Mouse (Mus musculus): ENCODE data around the gene Bcap29. TPM values are rescaled to one million over a fixed set of nuclear protein-coding genes. Genes with fewer than 3 reads are reported as not detected.

The Bcap29 gene
- polyA plus RNA-seq (2012; rRNA removed), result 10.0 and 10.4 TPM in 2 replicates

GRCm38 (mm10) chr12:31634343-31635239 lies at the start of gene Bcap29:
Bcap29 (minus strand) TSS chr12:31634658.

GRCm38 (mm10) chr12:31654197-31654964 lies 19.9 kb upstream of the Bcap29 start, which contains the start of the genes Dus4l and Cog5:
Dus4l (minus strand) TSS chr12:31654826.
Cog5 (plus strand) TSS chr12:31654869.

Other genes with a start within 250 kb of the Bcap29 start
- gene Slc26a3, start 243.8 kb downstream of the Bcap29 start, polyA plus RNA-seq (2012; rRNA removed), result 0.01 and 0.03 TPM in 2 replicates
- gene Cbll1, start 135.0 kb downstream of the Bcap29 start, polyA plus RNA-seq (2012; rRNA removed), result 2.4 and 3.1 TPM in 2 replicates
- gene Slc26a4, start 74.7 kb downstream of the Bcap29 start, polyA plus RNA-seq (2012; rRNA removed), result 0.01 TPM in 2 replicates
- 5.4 and 5.5 TPM in 2 replicates for gene Dus4l, start 20.2 kb upstream of the Bcap29 start, polyA plus RNA-seq (2012; rRNA removed)
- 5.8 and 6.6 TPM in 2 replicates for gene Cog5, start 20.2 kb upstream of the Bcap29 start, polyA plus RNA-seq (2012; rRNA removed)
- gene Gpr22, start 79.3 kb upstream of the Bcap29 start, polyA plus RNA-seq (2012; rRNA removed), result not detected in 2 replicates

All from liver, embryonic 14 days (tissue).